Mouse (Mus musculus) granulocyte monocyte progenitor cell, adult 5-6 weeks (primary cell): ENCODE data around the gene E2f4. TPM values are rescaled to one million over a fixed set of nuclear protein-coding genes. Genes with fewer than 3 reads are reported as not detected.

Experiments
- ATAC-seq: replicated peaks from 2 replicates; pipeline ENCODE4 v1.8.0; 2016; ENCODE audit warnings: mild to moderate bottlenecking, moderate TSS enrichment, inconsistent platforms; ENCODE audit not compliant: poor library complexity, severe bottlenecking
- total RNA-seq, 2 experiments: library from RNA; stranded (forward) in 1 of 2; stranded (reverse) in 1 of 2; fragments of 200-712, 200-1000 nt in 1 of 2; fragments of >200 nt in 1 of 2; fragmentation: Nextera tagmentation in 1 of 2; gene quantifications; 2 replicates each; pipeline ENCODE4 v1.2.3; 2014 to 2017

The E2f4 gene
- total RNA-seq, 2 experiments from 2014 or later = 50.9 to 170 TPM

DNA sequence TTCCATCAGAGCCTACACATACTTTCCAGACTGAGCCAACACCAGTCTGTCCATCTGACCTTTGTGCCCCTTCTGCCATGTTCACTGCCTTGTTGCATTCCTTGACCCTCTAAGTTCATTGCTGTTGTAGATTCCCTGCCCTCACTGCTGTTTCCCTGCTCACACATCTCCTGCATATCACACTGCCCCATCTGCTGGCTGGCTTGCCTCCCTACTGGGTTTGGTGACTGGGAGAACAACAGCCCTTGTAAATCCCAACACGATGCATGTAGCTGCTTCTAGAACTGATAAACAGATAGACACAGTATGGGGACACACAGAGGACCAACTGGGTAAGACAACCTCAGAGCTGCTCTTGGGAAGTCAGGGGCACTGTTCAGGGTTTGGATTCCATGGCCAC, 14.3 kb downstream of the E2f4 start:
- no peak for ATAC-seq

DNA sequence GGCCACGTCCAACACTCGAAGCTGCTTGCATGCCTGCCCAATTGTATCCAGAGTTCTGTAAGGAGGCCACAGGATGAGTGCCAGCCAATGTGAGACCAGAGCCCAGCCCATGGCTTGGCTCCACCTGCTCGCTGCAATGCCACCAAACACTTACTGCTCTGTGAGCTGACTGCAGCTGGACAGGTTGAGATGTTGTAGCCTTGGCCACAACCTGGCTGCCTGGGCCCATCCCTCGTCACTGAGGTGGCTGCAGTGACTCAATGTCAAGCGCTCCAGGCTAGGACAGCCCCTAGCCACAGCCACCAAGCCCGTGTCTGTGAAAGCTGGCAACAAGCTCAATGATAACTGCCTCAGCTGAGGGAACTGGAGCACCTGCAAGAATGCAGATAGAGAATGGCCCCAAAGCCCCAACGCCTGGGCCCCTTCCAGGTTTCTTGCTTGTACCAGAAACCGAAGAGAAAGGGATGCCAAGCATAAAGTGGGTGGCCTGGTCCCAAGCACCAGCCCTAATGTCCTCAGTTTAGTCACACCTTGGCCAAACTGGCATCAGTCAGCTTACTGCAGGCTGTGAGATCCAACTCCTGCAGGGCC, 15.5 kb downstream of the E2f4 start:
- no peak for ATAC-seq

DNA sequence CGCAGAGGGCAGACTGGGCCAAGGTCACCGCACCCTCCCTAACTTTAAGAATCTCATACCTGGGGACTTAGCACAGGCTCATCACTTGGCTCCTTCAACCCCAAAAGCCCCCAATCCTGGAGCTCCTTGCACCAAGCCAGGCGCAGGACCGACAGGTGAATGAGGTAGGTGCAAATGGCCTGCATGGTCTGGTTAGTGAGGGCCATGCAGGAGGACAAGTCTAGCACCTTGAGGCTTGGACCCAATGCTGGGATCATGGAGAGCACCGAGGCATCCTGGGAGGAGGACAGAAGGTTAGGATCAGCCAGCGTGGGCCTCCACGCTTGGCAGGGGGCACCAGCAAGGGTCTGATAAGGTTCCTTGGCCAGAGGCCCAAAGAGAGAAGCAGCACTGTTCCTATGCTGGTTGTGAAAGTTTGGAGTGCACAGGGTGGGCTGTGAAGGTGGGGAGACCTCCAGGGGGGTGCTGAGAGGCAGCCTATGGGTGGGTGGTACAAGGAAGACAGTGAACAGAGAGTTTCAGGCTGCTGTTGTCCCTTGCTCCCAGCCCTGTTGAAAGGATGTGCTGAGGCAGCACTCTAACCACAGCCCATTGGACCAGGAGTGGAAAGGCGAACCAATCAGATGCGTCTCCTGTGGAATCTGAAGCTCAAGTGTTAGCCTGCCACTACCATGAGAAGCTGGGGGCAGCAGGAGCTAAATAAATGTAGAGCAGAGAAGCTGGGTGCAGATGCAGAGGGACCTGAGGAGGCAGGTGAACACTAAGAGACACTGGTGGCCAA, 16.3 kb downstream of the E2f4 start:
- ATAC-seq = no peak

DNA sequence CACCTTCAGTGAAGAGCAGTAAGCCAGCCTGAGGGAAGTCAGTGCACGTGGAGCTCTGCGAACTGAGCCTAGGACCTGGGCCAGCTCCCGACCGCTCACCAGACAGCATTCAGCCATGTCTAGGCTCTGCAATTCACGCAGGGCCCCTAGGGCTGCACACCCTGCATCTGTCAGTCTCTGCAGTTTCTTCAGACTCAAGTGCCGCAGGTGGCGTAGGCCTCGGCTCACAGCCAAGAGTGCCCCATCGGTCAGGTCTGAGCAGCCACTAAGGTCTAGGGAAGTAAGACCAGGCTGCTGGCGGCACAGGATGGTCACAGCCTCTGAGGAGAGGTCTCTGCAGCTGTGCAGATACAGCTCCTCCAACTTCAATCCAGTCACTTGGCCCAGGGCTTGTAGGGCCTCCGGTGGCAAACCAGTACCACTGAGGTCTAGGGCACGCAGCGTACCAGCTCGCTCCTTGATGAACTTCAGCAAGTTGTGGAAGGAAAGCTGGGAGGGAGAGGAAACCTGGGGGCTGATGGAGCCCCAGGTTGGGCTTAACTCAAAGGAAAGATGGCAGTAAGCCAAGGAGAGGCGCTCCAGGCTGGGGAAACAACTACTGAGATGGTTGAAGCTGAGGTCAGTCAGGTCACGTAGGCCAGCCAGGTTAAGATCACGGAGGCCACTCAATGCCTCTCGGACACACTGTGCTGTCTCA, 17.8 kb downstream of the E2f4 start:
- ATAC-seq = no peak

DNA sequence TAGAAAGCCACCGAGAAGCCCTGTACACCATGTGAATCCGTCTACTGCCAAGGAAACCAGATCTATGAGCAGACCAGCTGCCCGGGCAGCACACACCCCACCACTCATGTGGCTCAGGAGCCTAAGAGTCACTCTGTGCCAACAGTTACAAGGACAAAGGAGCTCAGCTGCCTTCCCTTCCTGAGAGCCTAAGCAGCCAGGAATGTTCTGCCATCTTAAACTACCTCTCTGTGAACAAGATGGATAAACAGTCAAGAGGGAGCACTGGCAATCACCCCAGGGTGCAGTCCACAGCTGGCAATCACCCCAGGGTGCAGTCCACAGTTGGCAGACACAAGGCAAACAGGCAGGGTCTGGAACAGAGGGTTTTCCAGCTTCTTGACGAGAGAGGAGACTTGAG, 20.5 kb downstream of the E2f4 start:
- no peak for ATAC-seq

DNA sequence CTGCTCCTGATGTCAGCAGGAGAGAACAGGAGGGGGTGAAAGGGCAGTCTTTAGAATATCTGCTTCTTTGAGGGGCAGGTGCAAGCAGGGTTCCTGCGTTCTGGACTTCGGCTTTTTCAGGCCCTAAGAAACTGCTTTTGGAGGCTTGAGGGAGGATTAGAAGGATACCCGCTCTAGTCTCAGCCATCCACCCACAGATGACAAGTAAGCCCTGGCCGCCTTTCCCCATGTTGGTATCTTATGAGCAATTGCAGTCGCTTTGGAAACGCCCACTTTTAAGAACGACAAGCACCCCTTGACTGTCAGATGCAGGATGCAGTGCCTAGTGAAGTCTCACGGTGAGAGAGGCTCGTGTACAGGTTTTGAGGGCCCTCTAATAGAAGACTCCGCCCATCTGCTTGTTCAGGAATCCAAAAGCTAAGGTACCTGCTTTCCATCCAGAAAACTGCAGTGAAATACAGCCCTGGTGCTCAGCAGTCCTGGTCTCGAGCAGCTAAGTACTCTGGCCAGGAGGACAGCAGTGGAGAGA, 21.3 kb downstream of the E2f4 start:
- no peak for ATAC-seq

DNA sequence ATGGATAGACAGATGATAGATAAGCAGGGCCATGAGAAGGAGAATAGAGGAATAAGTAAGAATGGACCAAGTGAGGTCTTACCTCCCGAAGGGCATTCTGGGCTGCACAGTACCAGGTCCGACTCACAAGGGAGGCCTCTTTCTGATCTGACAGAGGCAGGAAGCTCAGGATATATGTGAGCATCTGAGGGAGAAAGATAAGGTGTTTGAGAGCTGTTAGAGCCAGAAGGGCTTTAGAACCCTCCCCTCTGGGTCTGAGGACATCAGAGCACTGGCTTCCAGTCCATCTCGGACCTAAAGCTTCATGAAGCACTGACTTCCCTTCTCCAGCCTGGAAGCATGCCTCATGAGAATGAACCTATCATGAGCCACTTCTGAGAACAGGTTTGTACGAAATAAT, 25.7 kb downstream of the E2f4 start:
- ATAC-seq = no peak

DNA sequence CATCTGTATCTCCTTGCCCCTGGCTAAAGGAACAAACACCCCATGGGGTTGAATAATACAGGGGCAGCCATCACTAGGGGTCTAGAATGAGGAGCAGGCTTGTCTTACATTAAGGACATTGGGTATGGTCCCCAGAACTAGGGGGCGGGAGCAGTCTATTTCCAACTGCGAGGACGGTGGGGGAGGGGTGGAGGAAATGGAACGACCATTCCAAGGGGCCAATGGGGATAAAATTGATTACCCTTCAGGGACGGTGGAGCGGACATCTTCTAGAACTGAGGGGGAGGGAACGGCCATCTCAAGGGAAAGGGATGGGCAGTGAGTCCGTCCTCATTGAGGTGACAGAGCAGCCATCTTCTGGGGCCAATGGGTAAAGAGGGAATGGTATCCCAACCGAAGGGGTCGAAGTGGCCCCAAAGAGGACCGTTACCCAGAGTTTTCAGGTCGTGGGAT, 28.2 kb downstream of the E2f4 start:
- ATAC-seq = no peak

DNA sequence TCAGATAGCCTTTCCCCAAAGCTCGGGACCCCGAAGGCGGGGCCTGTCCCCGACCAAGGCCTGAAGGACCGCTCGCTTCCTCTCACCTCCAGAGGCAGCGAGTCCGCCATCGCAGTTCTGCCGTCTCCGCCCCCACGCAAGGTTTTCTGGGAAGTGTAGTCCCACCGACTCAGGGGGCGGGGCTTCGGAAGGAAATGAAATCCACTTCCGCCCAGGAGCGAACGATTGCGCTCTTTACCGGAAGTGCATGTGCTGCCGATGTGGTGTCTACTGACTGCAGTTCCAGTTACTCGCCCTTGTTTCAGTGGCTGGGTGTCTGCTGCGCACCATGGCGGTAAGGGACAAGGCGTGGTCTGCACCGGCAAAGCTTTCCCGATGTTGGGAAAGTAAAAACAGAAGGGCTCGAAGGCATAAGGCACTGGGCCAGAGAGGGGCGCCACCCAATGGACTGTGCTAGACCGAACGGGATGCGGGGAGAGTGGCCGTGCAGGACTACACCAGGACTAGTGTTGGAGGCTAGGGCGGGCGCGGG, 28.7 kb downstream of the E2f4 start, which contains the start of the genes Lrrc29 and Tmem208:
Lrrc29 (minus strand) TSS at position 138 of the 532 bp plus-strand sequence.
Tmem208 (plus strand) TSS at position 214 of the 532 bp plus-strand sequence.
- ATAC-seq = peak; percentile 94

DNA sequence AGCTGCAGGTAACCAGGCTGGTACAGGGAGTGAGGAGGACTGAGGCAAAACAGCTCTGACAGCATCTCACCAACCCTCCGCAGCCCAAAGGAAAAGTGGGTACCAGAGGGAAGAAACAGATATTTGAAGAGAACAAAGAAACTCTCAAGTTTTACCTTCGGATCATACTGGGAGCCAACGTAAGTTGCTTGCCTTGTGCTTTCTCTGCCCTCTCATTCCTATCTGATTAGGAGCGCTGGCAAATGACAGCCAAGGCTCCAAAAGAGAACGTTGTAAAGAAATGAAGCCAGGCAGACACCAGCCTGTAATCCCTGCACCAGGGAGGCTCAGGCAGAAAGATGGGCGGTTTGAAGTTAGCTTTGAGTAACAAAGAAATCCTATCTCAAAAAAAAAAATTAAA, 29.5 kb downstream of the E2f4 start:
- ATAC-seq = no peak

DNA sequence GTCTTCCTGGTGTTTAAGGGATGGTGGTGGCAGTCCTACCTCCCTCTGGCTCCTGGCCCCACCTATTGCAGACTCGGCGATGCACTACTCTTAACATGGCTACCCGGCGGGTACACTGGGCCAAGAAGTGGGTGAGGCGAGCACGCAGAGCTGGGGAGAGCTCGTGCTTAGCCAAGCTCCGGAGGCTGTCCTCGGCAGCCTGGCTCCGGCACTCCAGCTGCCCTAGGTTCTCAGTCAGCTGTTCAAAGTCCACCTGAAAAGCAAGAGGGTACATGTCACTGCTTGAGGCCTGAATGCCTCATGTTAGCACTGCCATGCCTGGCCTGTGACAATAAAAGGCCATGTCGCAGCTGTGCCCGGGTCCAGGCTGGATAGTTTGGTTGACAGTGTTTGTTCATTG, 32.9 kb downstream of the E2f4 start:
- ATAC-seq = no peak

DNA sequence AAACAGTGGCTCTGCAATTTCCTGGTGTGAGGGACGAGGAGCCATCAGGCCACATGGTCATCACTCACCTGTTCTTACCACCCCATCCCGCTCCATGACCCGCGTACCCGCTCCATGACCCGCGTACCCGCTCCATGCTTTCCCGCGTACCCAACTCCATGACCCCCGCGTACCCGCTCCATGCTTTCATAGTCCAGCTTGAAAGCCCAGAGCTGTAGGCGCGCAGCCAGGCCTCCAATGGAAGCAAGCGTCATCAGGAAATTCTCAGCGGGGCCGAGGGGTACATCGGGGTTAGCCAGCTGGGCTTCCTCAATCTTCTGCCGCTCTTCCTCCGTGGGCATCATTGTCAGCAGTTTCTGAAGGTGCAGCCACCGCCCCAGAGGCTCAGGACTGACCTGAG, 34.0 kb downstream of the E2f4 start:
- ATAC-seq = no peak

DNA sequence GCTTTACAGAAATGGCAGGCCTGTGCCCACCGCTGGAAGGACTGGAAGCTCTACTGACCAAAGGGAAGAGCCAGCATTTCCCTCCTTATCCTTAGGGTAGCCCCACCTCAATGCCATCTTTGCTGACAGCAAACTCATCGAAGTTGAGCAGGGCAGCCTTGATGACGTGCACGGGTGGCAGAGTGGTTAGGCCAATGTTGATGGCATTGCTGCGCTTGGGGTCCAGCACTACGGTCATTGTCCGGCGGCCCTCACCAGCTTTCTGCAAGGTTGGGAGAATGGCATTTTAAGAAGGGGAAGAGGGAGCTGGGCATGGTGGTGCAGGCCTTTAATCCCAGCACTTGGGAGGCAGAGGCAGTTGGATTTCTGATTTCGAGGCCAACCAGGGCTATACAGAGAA, 34.5 kb downstream of the E2f4 start:
- ATAC-seq = no peak

DNA sequence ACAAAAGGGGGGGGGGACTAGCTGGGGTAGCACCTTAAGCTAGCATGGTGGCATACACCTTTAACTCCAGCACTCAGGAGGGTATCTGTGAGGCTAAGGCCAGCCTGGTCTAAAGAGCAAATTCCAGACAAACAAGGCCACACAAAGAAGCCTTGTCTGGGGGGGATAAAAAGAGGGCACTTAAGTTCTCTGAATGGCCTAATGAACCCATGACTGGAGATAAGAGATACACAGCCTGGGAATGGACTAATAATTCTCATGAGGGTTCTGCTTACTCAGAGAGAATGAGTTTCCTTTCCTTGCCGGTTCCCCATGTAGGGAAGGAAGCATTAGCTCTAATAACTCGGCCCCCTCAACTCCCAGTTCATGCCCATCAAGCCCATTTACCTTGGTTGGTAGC, 35.1 kb downstream of the E2f4 start:
- ATAC-seq = no peak

DNA sequence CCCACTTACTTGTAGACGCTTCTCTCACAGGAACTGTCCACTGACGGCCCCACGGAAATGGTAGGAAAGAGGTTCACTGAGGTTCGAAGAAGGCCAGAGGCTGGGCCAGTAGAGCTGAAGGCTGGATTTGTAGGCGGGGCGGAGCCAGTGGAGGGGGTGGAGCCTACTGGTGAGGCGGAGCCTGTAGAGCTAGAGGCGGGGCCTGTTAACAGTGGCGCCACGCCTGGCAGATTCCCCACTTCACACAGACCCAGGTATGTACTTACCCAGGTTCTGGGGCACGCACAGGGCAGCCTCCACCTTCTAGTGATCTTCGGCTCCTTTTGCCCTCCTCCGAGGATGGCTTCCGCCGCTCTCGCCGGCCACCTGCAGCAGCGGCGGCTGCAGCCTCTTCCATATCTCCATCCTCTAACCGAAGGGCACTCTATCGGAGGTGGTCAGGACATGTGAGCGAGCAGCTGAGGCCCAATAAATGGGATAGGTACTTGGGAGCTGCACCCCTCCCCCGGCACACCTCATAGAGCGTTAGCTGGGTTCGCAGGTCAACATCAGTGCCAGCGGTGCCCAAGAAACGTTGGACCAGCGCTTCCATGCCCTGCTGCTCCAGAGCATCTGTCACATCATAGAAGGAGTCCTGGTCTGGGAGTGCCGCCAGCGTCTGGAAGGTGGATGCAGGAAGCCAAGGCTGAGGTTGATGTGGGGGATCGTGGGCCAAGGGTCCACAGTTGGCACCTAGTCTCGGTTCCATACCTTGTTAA, 39.1 kb downstream of the E2f4 start:
- no peak for ATAC-seq

DNA sequence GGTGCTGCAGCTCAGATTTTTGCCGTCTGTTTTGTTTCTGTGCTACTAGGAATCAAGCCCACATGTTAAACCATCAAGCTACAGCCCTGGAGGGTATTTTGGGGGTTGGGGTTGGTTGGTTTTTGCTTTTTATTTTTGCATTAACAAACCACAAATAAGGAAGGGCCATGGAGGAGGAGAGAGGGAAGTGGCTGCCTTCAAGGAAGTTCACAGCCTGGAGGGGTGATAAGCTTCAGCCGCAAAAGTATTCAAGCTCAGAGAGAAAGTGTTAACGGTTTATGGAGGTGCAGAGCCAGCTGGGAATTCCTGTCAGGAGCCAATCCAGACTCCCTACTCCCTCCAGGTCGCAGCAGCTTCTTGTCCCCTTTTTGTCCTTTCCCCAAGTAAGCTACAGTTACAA, 41.5 kb downstream of the E2f4 start:
- peak; percentile 65 for ATAC-seq

DNA sequence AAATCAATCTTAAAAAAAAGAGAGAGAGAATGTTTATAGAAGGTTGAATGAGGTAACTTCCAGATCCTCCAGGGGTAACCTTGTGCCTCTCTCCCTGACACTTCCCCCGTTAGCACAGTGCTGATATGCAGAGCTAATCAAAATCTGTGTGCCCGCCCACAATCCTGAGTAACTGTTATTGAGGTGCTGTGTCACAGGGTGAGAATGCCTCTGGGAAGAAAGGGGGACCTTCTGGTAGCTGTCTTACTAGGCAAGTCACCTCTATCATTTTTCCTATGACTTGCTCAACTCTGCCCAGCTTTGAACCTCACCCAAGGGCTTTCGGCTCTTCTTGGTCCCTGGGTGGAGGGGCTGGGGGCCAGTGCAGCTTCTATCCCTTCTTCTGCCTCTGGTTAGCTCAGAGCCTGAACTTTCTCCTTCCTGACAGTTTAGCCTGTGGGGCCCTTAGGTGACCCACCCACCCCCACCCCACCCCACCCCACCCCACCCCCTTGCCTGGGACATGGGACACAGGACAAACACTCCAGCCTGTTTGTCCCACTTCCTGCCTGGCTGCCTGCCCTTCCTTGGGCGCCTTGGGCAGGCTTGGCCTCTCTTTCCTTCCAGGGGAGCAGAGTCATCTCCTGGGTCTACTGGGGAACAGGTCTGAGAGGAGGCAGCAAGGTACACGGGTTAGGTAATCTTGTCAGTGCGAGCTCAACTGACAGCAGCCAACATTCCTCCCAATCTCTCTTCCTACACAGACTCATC, 42.6 kb downstream of the E2f4 start:
- ATAC-seq = peak; percentile 47

DNA sequence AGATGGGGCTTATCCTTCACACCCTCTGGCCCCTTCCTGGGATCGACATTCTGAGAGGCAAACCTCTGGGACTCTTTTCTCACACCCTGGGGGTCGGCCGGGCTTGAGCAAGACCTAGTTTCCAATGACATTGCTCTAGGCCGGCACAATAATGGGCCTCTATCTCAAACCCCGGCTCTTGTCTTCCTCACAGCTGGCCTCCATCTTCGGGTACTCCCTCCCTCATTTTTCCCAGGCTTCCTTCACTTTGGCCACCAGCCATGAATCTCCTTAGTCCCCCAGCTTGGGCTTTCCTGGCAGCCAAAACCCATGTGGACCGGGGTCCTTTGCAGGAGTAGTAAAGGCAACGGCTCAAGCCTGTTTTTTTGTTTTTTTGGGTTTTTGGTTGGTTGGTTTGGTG, 43.9 kb downstream of the E2f4 start:
- ATAC-seq = no peak

DNA sequence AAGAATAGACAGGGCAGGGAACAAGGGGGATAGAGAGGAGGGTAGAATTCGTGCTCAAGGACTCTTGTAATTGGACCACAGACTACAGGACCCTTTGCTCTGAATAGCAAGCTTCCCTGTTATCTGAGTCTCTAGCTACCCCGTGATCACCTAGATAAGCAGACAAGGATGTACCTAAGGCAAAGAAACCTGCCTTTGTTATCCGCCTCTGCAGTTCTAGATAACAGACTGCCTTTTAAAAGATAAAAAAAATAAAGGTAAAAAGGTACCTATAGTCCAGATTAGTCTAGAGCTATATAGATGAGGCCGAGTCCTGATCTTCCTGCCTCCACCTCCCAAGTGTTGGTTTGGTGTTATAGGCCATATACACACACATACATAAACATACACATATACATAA, 45.3 kb downstream of the E2f4 start:
- ATAC-seq = no peak
